In genomic region chr3:101523239-101523638, GRCm38 (mm10) we compare ENCODE assay signal across 21 mouse cellular contexts.
DNase-seq lines count a peak whose midpoint lies in the region; ATAC-seq and TF ChIP-seq lines count a peak whose summit lies in the region.
"Had no signal": no experiment of that assay in that cellular context is flagged by ENCODE, and none has a peak within 500 bp of the region (broad histone marks: within the 10 kb centered on the region; RNA-seq: fewer than 3 reads in every experiment).

No protein-coding gene starts in this region.

- TF ChIP-seq CTCF in midbrain, postnatal 0 days (IDR thresholded peaks at IDR 0.05): no peak

- H3K9me3 ChIP-seq in forebrain, embryonic 15.5 days: no peaks in the 10 kb centered on the region
- no peaks in the 10 kb centered on the region for H3K9me3 ChIP-seq in forebrain, embryonic 10.5 days
- H3K9me3 ChIP-seq in midbrain, embryonic 11.5 days (ENCODE audit: control insufficient read depth, low read length): no peaks in the 10 kb centered on the region
- H3K9me3 ChIP-seq in midbrain, postnatal 0 days (ENCODE audit: low read length): no peaks in the 10 kb centered on the region
- no peaks in the 10 kb centered on the region for H3K9me3 ChIP-seq in neural tube, embryonic 14.5 days (ENCODE audit: control insufficient read depth, low read length)
- H3K9me3 ChIP-seq: embryonic facial prominence, embryonic 13.5 days; G1E; liver, embryonic 12.5 days; megakaryocyte, embryonic 14.5 days had no signal

- no peak overlapping the region for H3K27ac ChIP-seq in forebrain, embryonic 15.5 days (replicated peaks)
- no peak overlapping the region for H3K27ac ChIP-seq in forebrain, embryonic 10.5 days
- H3K27ac ChIP-seq in midbrain, embryonic 11.5 days (ENCODE audit: low read depth, low read length): no peak overlapping the region
- H3K27ac ChIP-seq in midbrain, postnatal 0 days (ENCODE audit: low read depth, low read length): no peak overlapping the region
- peak overlapping the region; percentile 48; the same call in 1 of the 2 replicates for H3K27ac ChIP-seq in neural tube, embryonic 14.5 days (ENCODE audit: low read depth, low read length)
- H3K27ac ChIP-seq: embryonic facial prominence, embryonic 13.5 days; gastrocnemius, adult 2 months; kidney, postnatal 0 days; liver, embryonic 12.5 days had no signal

- no peaks in the 10 kb centered on the region for H3K27me3 ChIP-seq in forebrain, embryonic 15.5 days
- 0 out of 2 replicates have a peak, but pooled peaks cover 4% of the 10 kb centered on the region for H3K27me3 ChIP-seq in forebrain, embryonic 10.5 days (ENCODE audit: poor library complexity, severe bottlenecking)
- H3K27me3 ChIP-seq in midbrain, embryonic 11.5 days (ENCODE audit: control insufficient read depth, insufficient read depth, low read length): no peaks in the 10 kb centered on the region
- no peaks in the 10 kb centered on the region for H3K27me3 ChIP-seq in midbrain, postnatal 0 days (ENCODE audit: insufficient read depth, low read length)
- no peaks in the 10 kb centered on the region for H3K27me3 ChIP-seq in neural tube, embryonic 14.5 days (ENCODE audit: control insufficient read depth, insufficient read depth, low read length)
- H3K27me3 ChIP-seq: embryonic facial prominence, embryonic 13.5 days; liver, embryonic 12.5 days had no signal

- H3K4me3 ChIP-seq in forebrain, embryonic 15.5 days: no peak overlapping the region
- no peak overlapping the region for H3K4me3 ChIP-seq in forebrain, embryonic 10.5 days
- no peak overlapping the region for H3K4me3 ChIP-seq in midbrain, embryonic 11.5 days (ENCODE audit: low read depth, low read length)
- no peak overlapping the region for H3K4me3 ChIP-seq in midbrain, postnatal 0 days (ENCODE audit: low read depth, low read length)
- H3K4me3 ChIP-seq in neural tube, embryonic 14.5 days (ENCODE audit: low read depth, low read length): no peak overlapping the region
- H3K4me3 ChIP-seq: embryonic facial prominence, embryonic 13.5 days; gastrocnemius, adult 2 months; liver, embryonic 12.5 days; megakaryocyte, embryonic 14.5 days had no signal

- H3K9ac ChIP-seq in forebrain, embryonic 15.5 days (replicated peaks): no peak overlapping the region
- no peak overlapping the region for H3K9ac ChIP-seq in midbrain, embryonic 11.5 days (ENCODE audit: low read length)
- H3K9ac ChIP-seq in midbrain, postnatal 0 days (replicated peaks; ENCODE audit: low read length, poor library complexity, severe bottlenecking): no peak overlapping the region
- H3K9ac ChIP-seq in neural tube, embryonic 14.5 days (replicated peaks; ENCODE audit: low read depth, low read length): no peak overlapping the region
- H3K9ac ChIP-seq: embryonic facial prominence, embryonic 13.5 days; liver, embryonic 12.5 days; liver, postnatal 0 days had no signal

- H3K4me2 ChIP-seq in forebrain, embryonic 15.5 days (replicated peaks): no peak overlapping the region
- no peak overlapping the region for H3K4me2 ChIP-seq in midbrain, embryonic 11.5 days
- no peak overlapping the region for H3K4me2 ChIP-seq in midbrain, postnatal 0 days (ENCODE audit: low read depth, low read length, poor library complexity, severe bottlenecking)
- no peak overlapping the region for H3K4me2 ChIP-seq in neural tube, embryonic 14.5 days (ENCODE audit: low read depth, low read length)
- H3K4me2 ChIP-seq: embryonic facial prominence, embryonic 13.5 days; heart, embryonic 11.5 days; liver, embryonic 12.5 days had no signal

- no peak for DNase-seq in forebrain, embryonic 10.5 days (ENCODE audit: extremely low spot score, low spot score)
- no peak for DNase-seq in midbrain, embryonic 11.5 days (ENCODE audit: low spot score, missing footprints)
- DNase-seq in midbrain, postnatal 0 days (ENCODE audit: low spot score): no peak
- DNase-seq in thymus, postnatal 0 days (ENCODE audit: low spot score): no peak
- DNase-seq: cerebellum, adult 11-12 months; gastrocnemius, adult 2 months; gastrocnemius, postnatal 36 days; layer of hippocampus, postnatal 36 days; right cerebral cortex, postnatal 25 days; thymus, postnatal 25 days had no signal

- 0 out of 2 replicates have a peak, but pooled peaks have one; percentile 24 for ATAC-seq in forebrain, embryonic 15.5 days (replicated peaks)
- ATAC-seq in midbrain, embryonic 11.5 days (ENCODE audit: low FRiP score): peak; percentile 55; the same call in 1 of the 2 replicates
- no peak; the same call in 1 of the 2 replicates for ATAC-seq in midbrain, postnatal 0 days (ENCODE audit: low FRiP score)
- 0 out of 2 replicates have a peak, but pooled peaks have one; percentile 23 for ATAC-seq in megakaryocyte progenitor cell, adult 5-6 weeks (replicated peaks; ENCODE audit: poor library complexity)
- no peak for ATAC-seq in neural tube, embryonic 14.5 days (ENCODE audit: low read depth)
- ATAC-seq: intestine, embryonic 16.5 days; liver, embryonic 12.5 days had no signal

- 60% methylated on average over 5 of the region's 5 CpGs for WGBS in forebrain, embryonic 15.5 days
- WGBS in forebrain, embryonic 10.5 days: 87% methylated on average over 5 of the region's 5 CpGs
- 73% methylated on average over 5 of the region's 5 CpGs for WGBS in midbrain, embryonic 11.5 days
- WGBS in midbrain, postnatal 0 days: 44% methylated on average over 5 of the region's 5 CpGs
- WGBS in neural tube, embryonic 14.5 days: 34% methylated on average over 5 of the region's 5 CpGs

- H3K36me3 ChIP-seq in forebrain, embryonic 15.5 days: no peaks in the 10 kb centered on the region
- H3K36me3 ChIP-seq in forebrain, embryonic 10.5 days (replicated peaks): no peaks in the 10 kb centered on the region
- H3K36me3 ChIP-seq in midbrain, embryonic 11.5 days (ENCODE audit: control insufficient read depth, insufficient read depth, low read length): no peaks in the 10 kb centered on the region
- H3K36me3 ChIP-seq in midbrain, postnatal 0 days (ENCODE audit: insufficient read depth, low read length): no peaks in the 10 kb centered on the region
- H3K36me3 ChIP-seq in neural tube, embryonic 14.5 days (ENCODE audit: control insufficient read depth, insufficient read depth, low read length): no peaks in the 10 kb centered on the region
- H3K36me3 ChIP-seq: embryonic facial prominence, embryonic 13.5 days; G1E; liver, embryonic 12.5 days had no signal

- H3K4me1 ChIP-seq in forebrain, embryonic 15.5 days: peaks cover 18% of the 10 kb centered on the region
- H3K4me1 ChIP-seq in forebrain, embryonic 10.5 days: peaks cover 19% of the 10 kb centered on the region
- H3K4me1 ChIP-seq in midbrain, embryonic 11.5 days (ENCODE audit: control insufficient read depth, insufficient read depth, low read length): peaks cover 6% of the 10 kb centered on the region; the same call in 1 of the 2 replicates
- peaks cover 4% of the 10 kb centered on the region; the same call in 1 of the 2 replicates for H3K4me1 ChIP-seq in midbrain, postnatal 0 days (ENCODE audit: insufficient read depth, low read length)
- peaks cover 22% of the 10 kb centered on the region for H3K4me1 ChIP-seq in neural tube, embryonic 14.5 days (ENCODE audit: control insufficient read depth, insufficient read depth, low read length)

Comparison
In these comparisons a context has a peak if more than half of its experiments do, and no peak if none do; other contexts are left out.
1. ATAC-seq: peak in forebrain, embryonic 15.5 days (single experiment), midbrain, embryonic 11.5 days (single experiment) and megakaryocyte progenitor cell, adult 5-6 weeks (single experiment); none in midbrain, postnatal 0 days (single experiment) and neural tube, embryonic 14.5 days (single experiment).